Mouse (Mus musculus) E14TG2a.4 (cell line): ENCODE results near the gene Tma7.

Experiments
- H3K27me3 ChIP-seq: 2 replicates; pipeline ENCODE4 v1.6.1; 2014; ENCODE audit warnings: low read length, control low read depth; ENCODE audit not compliant: insufficient read depth
- H3K36me3 ChIP-seq: 2 replicates; pipeline ENCODE4 v1.6.1; 2014; ENCODE audit warnings: low read length, control low read depth; ENCODE audit not compliant: insufficient read depth
- H3K4me1 ChIP-seq: replicated peaks from 2 replicates; pipeline ENCODE4 v1.6.1; 2014; ENCODE audit warnings: low read depth, low read length, control low read depth
- H3K4me3 ChIP-seq: replicated peaks from 2 replicates; pipeline ENCODE4 v1.5.1; 2014; ENCODE audit warnings: mild to moderate bottlenecking, low read length
- H3K9me3 ChIP-seq: 2 replicates; pipeline ENCODE4 v1.6.1; 2014; ENCODE audit warnings: low read length, control low read depth
- CTCF ChIP-seq: conservative IDR thresholded peaks from 2 replicates; pipeline ENCODE4 v1.5.1; 2014; ENCODE audit warnings: low read length
- NANOG ChIP-seq: IDR thresholded peaks from 2 replicates; pipeline ENCODE4 v1.6.1; 2014; ENCODE audit warnings: borderline replicate concordance, low read length, mixed read lengths
- POU5F1 ChIP-seq: IDR thresholded peaks from 2 replicates; pipeline ENCODE4 v1.6.1; 2014; ENCODE audit warnings: low read length, borderline replicate concordance

Tma7 gene

GRCm38 (mm10) chr9:109040216-109040615 lies 42.2 kb downstream of the Tma7 start:
- Histone ChIP-seq H3K4me1 (peaks cover 36% of the 10 kb centered on the region), H3K27me3 (no peaks in the 10 kb centered on the region), H3K9me3 (no peaks in the 10 kb centered on the region), H3K36me3 (peaks cover 9% of the 10 kb centered on the region; the same call in 1 of the 2 replicates), H3K4me3 (no peak overlapping the region)
- no peak for TF ChIP-seq NANOG
- no peak for TF ChIP-seq CTCF
- no peak for TF ChIP-seq POU5F1

- no peak for TF ChIP-seq POU5F1
- TF ChIP-seq CTCF, result no peak
- TF ChIP-seq NANOG, result no peak
- peaks cover 9% of the 10 kb centered on the region; the same call in 1 of the 2 replicates for H3K36me3 ChIP-seq
These were observed 42.7 kb downstream of the Tma7 start for GRCm38 (mm10) chr9:109039681-109040080.

DNA sequence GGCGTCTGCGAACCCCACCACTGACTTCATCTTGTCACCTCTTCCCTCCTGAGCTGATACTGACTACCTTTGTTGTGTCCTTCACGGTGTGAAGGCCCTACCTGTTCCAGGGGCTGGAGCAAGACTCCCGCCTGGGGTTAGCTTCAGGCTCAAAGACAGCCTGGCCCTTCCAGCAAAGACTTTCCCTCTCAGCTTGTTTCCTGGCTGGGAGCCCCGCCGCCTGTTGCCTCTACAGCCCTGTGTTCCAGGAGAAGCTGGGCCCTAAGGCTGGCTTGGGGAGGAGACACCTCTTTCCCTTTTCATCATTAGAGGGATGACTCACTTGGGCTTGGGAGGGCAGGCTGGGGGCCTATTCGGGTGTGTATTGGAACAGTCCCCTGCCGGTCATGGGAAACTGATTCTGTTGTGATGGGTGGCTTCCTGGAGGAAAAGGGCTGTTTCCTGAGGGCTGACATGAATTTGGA lies 43.5 kb downstream of the Tma7 start:
- H3K27me3 ChIP-seq, result no peaks in the 10 kb centered on the region
- H3K4me3 ChIP-seq, result peak overlapping the region; percentile 86
- H3K4me1 ChIP-seq, result peaks cover 36% of the 10 kb centered on the region
- H3K36me3 ChIP-seq, result peaks cover 9% of the 10 kb centered on the region; the same call in 1 of the 2 replicates
- H3K9me3 ChIP-seq, result no peaks in the 10 kb centered on the region
- TF ChIP-seq NANOG, result no peak
- no peak for TF ChIP-seq CTCF
- TF ChIP-seq POU5F1, result no peak

More at GRCm38 (mm10) chr9:109039681-109040080, 42.7 kb downstream of the Tma7 start:
- H3K4me1 ChIP-seq, result peaks cover 36% of the 10 kb centered on the region
- H3K9me3 ChIP-seq, result no peaks in the 10 kb centered on the region
- no peaks in the 10 kb centered on the region for H3K27me3 ChIP-seq
- H3K4me3 ChIP-seq, result peak overlapping the region; percentile 86

DNA sequence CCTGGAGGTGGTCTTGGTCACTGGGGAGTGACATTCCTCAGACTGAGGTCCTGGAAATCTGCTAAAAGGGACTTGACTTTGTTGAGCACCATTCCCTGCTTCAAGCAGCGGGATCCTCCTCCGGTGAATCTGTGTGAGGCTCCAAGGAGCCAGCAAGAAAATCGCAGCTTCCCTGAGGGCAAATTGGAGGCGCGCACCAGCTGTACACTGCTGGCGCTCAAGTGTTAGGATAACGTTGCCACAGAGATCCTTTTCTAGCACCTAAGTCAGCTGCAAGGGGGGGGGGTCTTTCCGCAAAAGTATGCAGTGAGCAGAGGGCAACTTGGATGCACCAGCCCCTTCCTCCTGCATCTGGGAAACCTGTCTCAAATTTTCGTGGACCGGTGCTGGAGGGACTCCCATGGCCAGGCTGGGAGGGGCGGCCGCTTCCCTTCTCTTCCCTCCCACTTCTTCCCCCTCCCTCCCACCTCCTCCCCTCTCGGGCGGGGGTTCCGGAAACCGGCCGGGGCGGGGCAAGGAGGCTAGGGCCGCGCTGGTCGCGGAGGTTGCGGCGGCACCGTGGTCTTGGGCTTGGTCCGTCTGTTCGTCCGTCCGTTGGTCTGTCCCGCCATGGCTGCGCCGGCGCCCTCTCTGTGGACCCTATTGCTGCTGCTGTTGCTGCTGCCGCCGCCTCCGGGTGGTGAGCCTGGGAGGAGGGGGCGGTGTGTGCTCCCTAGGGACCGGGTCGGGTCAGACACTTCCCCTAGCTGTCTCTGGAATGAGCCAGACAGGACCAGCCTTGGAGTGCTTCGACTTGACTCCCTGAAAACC lies 44.1 kb downstream of the Tma7 start, which contains the start of gene Shisa5:
Shisa5 (plus strand) TSS at position 480 of the 810 bp plus-strand sequence.
- peak within 1 kb of the TSS; percentile 86 for H3K4me3 ChIP-seq
- no peaks in the 10 kb centered on the region for H3K9me3 ChIP-seq
- H3K36me3 ChIP-seq, result peaks cover 9% of the 10 kb centered on the region; the same call in 1 of the 2 replicates
- H3K4me1 ChIP-seq, result peaks cover 39% of the 10 kb centered on the region
- no peaks in the 10 kb centered on the region for H3K27me3 ChIP-seq
- TF ChIP-seq NANOG, result no peak
- TF ChIP-seq CTCF, result no peak

DNA sequence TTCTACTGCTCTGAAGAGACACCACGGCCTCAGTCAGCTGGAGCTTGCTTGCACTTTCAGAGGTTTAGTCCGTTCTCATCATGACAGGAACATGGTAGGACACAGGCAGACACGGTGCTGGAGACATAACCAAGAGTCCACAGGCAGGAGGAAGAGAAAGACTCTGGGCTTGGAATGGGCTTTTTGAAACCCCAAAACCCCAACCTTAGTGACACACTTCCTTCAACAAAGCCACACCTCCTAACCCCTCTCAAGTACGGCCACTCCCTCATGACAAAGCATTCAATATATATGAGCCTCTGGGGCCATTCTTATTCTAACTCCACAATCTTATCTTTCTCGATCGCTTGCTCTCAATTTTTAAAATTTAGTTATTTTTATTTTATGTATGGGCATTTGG lies 50.0 kb downstream of the Tma7 start:
- H3K27me3 ChIP-seq, result no peaks in the 10 kb centered on the region
- no peak for TF ChIP-seq POU5F1
- TF ChIP-seq NANOG, result no peak
- TF ChIP-seq CTCF, result no peak
- no peaks in the 10 kb centered on the region for H3K9me3 ChIP-seq
- peaks cover 6% of the 10 kb centered on the region; the same call in 1 of the 2 replicates for H3K36me3 ChIP-seq
- no peak overlapping the region for H3K4me3 ChIP-seq
- peaks cover 37% of the 10 kb centered on the region for H3K4me1 ChIP-seq

- no peaks in the 10 kb centered on the region for H3K27me3 ChIP-seq
- peaks cover 37% of the 10 kb centered on the region for H3K4me1 ChIP-seq
- H3K9me3 ChIP-seq, result no peaks in the 10 kb centered on the region
- peaks cover 6% of the 10 kb centered on the region; the same call in 1 of the 2 replicates for H3K36me3 ChIP-seq
- H3K4me3 ChIP-seq, result no peak overlapping the region
- no peak for TF ChIP-seq POU5F1
- no peak for TF ChIP-seq CTCF
- TF ChIP-seq NANOG, result no peak
These were observed 50.7 kb downstream of the Tma7 start for GRCm38 (mm10) chr9:109031686-109032085.

DNA sequence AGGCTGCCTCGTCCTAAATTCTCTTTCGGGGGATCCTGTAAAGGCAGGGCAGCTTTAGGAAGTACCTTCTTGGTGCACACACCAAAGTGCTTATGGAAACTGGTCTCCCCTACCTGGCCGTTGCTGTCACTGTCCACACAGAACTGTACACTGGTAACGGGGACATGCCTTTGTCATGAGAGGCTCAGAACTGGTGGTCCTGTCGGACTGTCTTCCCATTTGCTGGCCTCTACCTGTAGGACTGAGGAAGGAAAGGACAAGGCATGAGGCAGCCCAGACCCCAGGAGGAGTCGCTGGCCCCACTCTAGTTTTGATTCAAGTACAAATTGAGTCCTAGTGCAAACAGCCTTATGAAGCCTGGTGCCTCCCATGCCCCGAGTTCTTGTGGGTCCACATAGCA lies 51.4 kb downstream of the Tma7 start:
- Histone ChIP-seq H3K9me3 (no peaks in the 10 kb centered on the region), H3K4me1 (peaks cover 37% of the 10 kb centered on the region), H3K4me3 (no peak overlapping the region), H3K36me3 (peaks cover 6% of the 10 kb centered on the region; the same call in 1 of the 2 replicates), H3K27me3 (no peaks in the 10 kb centered on the region)
- no peak for TF ChIP-seq POU5F1
- no peak for TF ChIP-seq CTCF
- TF ChIP-seq NANOG, result no peak

DNA sequence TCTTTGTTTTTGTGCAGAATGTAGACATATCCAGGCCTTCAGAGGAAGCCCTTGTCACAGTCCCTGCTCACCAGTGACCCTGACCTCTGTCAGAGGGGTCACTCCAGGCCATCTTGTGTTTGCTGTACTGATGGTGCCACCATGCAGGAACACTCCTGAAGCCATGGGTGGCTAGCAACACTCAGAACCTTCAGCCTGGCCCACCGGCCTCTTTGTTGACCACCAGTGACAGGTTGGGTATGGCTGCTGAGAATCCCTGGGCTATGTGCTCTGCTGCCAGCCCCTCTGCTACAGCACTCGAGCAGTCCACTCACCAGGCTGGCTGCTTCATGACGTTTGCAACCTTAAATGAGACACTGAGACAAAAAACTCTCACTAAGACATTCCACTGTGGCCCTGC lies 52.1 kb downstream of the Tma7 start:
- TF ChIP-seq NANOG (no peak), CTCF (no peak), POU5F1 (no peak)
- Histone ChIP-seq H3K27me3 (no peaks in the 10 kb centered on the region), H3K4me1 (peaks cover 43% of the 10 kb centered on the region), H3K4me3 (no peak overlapping the region), H3K36me3 (peaks cover 6% of the 10 kb centered on the region; the same call in 1 of the 2 replicates), H3K9me3 (no peaks in the 10 kb centered on the region)

DNA sequence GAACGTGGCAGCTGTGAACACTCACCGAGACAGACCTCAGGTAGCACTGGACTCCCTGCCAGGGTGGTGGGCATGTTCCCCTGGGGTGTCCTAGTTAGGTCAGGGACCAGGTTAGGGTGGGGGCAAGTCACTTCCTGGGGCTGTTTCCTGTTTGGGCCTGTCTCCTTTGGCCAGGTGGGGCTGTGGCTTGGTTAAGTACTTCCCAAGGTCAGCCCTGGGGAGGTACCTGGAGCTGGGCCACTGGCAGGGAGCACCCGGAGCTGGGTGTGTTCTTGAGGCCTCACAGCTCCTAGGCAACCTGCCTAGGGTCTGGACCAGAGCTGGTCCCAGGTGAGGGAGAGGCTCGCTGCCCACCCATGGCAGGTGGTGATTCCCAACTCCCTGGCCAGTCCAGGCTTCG lies 53.5 kb downstream of the Tma7 start:
- Histone ChIP-seq H3K4me3 (no peak overlapping the region), H3K27me3 (no peaks in the 10 kb centered on the region), H3K36me3 (peaks cover 6% of the 10 kb centered on the region; the same call in 1 of the 2 replicates), H3K9me3 (no peaks in the 10 kb centered on the region), H3K4me1 (peaks cover 50% of the 10 kb centered on the region)
- TF ChIP-seq CTCF (no peak), NANOG (no peak), POU5F1 (no peak)
